Mouse (Mus musculus) liver (tissue): ENCODE data around the gene Crlf2.

ENCODE experiments used
- DNase-seq: peaks from one replicate; pipeline ENCODE4 v3.0.0-alpha.2; 2020; ENCODE audit warnings: mixed read lengths

The Crlf2 gene

GRCm38 (mm10) chr5:109547112-109547511, 11.7 kb downstream of the Crlf2 start:
- DNase-seq: no peak

GRCm38 (mm10) chr5:109509679-109510078, 49.1 kb downstream of the Crlf2 start:
- no peak for DNase-seq

- no peak for DNase-seq
Observed at GRCm38 (mm10) chr5:109506729-109507128, 52.1 kb downstream of the Crlf2 start.
